Mouse (Mus musculus): ENCODE data around the gene Cnksr3. TPM values are rescaled to one million over a fixed set of nuclear protein-coding genes. Genes with fewer than 3 reads are reported as not detected.

The Cnksr3 gene
- polyA plus RNA-seq, 1 experiment from 2014 or later = 6.5 TPM

DNA sequence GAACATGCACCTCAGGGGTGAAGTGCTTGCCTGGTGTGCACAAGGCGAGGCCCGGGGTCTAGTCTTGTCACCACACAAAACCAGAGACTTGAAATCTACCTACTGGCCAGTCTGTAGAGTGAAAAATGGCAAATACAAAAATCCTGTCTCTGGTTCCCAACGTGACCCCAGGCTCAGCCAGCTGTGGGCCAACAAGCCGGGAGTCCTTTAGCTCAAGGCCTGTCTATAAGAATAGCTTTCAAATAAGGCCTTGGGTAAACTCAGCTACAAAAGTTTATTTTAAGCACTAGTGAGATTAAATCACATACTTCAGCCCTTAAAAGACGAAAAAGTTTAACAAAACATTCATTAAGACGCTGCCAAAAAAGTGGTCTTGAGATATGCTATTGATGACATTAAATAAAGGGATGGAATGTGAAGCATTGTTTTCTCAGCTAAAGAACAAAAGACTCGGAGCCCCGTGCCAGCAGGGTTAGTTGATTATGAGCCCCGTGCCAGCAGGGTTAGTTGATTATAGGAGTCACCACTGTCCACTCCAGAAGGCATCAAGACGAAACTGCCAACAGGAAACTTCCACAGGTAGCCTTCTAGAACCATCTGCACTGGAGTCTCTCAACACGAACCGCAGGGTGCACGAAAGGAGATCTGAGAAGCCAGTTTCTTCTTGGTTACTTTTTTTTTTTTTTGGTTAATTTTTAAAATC, 67.8 kb downstream of the Cnksr3 start:
- Histone ChIP-seq H3K27ac (replicated peaks in 1 of 2; ENCODE audit: control insufficient read depth in 1 of 2, insufficient read depth in 1 of 2, low read depth in 2 of 2, low read length in 2 of 2) (peak overlapping the region in 1 of 2 experiments; percentile 55; a peak in 3 of 4 replicates), H3K9ac (ENCODE audit: low read length) (no peak overlapping the region), H3K4me3 (ENCODE audit: control insufficient read depth in 1 of 2, insufficient read depth in 1 of 2, low read depth in 1 of 2, low read length in 2 of 2) (no peak overlapping the region), H3K9me3 (ENCODE audit: control insufficient read depth, low read length) (no peaks in the 10 kb centered on the region), H3K4me2 (ENCODE audit: low read length) (no peak overlapping the region), H3K4me1 (ENCODE audit: control insufficient read depth in 2 of 2, insufficient read depth in 2 of 2, low read length in 2 of 2) (peaks cover 22 to 31% of the 10 kb centered on the region in 2 experiments), H3K36me3 (ENCODE audit: control insufficient read depth, insufficient read depth, low read length) (peaks cover 3% of the 10 kb centered on the region; the same call in 1 of the 2 replicates), H3K27me3 (ENCODE audit: control insufficient read depth, insufficient read depth, low read length) (no peaks in the 10 kb centered on the region)
- WGBS = 51% methylated on average over 13 of the region's 13 CpGs
- no peak for ATAC-seq (ENCODE audit: insufficient number of reproducible peaks, insufficient read depth, low FRiP score, low read depth)

DNA sequence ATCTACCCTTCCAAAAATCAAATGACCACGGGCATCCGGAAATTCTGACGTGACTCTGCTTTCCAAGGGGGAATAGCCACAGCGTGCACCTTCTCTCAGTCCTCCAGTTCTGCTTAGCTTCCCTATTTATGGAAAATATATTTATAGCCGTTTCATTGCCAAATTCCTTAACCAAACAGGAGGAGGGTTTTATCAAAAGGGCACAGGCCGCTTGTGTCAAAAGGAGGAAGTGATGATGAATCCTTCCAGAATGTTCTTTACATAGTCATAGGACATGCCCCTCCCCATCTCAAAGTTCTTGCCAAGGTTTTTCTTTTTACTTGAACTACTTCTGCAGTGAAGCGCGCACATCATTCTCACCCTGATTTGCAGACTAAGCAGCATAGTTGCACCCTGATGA, 69.8 kb downstream of the Cnksr3 start:
- Histone ChIP-seq H3K4me3 (ENCODE audit: control insufficient read depth in 1 of 2, insufficient read depth in 1 of 2, low read depth in 1 of 2, low read length in 2 of 2) (no peak overlapping the region), H3K27ac (replicated peaks in 1 of 2; ENCODE audit: control insufficient read depth in 1 of 2, insufficient read depth in 1 of 2, low read depth in 2 of 2, low read length in 2 of 2) (peak overlapping the region; percentile 49 to 60; a peak in 3 of 4 replicates), H3K9me3 (ENCODE audit: control insufficient read depth, low read length) (no peaks in the 10 kb centered on the region), H3K4me2 (ENCODE audit: low read length) (no peak overlapping the region), H3K9ac (ENCODE audit: low read length) (no peak overlapping the region), H3K4me1 (ENCODE audit: control insufficient read depth in 2 of 2, insufficient read depth in 2 of 2, low read length in 2 of 2) (peaks cover 22 to 31% of the 10 kb centered on the region in 2 experiments), H3K36me3 (ENCODE audit: control insufficient read depth, insufficient read depth, low read length) (peaks cover 3% of the 10 kb centered on the region; the same call in 1 of the 2 replicates), H3K27me3 (ENCODE audit: control insufficient read depth, insufficient read depth, low read length) (no peaks in the 10 kb centered on the region)
- WGBS = 32% methylated on average over 8 of the region's 8 CpGs
- ATAC-seq (ENCODE audit: insufficient number of reproducible peaks, insufficient read depth, low FRiP score, low read depth) = peak; percentile 45; the same call in 1 of the 2 replicates

DNA sequence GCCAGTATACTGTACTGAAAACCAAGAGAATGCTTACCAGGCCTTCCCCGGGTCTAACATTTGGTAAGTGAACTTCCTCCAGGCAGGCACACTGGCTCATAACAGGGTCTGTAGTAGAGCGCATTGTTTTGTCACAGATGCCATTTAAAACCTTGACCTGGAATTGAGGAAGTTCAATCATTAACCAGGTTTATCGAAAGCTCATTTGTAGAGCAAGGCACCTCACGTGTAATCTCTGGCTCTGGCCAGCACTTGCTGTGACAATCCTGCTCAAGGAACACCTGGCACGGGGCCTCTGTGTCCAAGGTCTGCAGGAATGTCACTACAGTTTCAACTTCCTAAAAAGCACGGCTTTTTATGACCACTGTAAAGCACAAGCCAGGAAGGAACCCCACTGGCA, 71.8 kb downstream of the Cnksr3 start:
- Histone ChIP-seq H3K4me2 (ENCODE audit: low read length) (no peak overlapping the region), H3K27ac (replicated peaks in 1 of 2; ENCODE audit: control insufficient read depth in 1 of 2, insufficient read depth in 1 of 2, low read depth in 2 of 2, low read length in 2 of 2) (no peak overlapping the region; a peak in 1 of 4 replicates), H3K9ac (ENCODE audit: low read length) (no peak overlapping the region), H3K9me3 (ENCODE audit: control insufficient read depth, low read length) (no peaks in the 10 kb centered on the region), H3K36me3 (ENCODE audit: control insufficient read depth, insufficient read depth, low read length) (peaks cover 3% of the 10 kb centered on the region; the same call in 1 of the 2 replicates), H3K27me3 (ENCODE audit: control insufficient read depth, insufficient read depth, low read length) (no peaks in the 10 kb centered on the region), H3K4me3 (ENCODE audit: control insufficient read depth in 1 of 2, insufficient read depth in 1 of 2, low read depth in 1 of 2, low read length in 2 of 2) (no peak overlapping the region), H3K4me1 (ENCODE audit: control insufficient read depth in 2 of 2, insufficient read depth in 2 of 2, low read length in 2 of 2) (peaks cover 22 to 31% of the 10 kb centered on the region in 2 experiments)
- WGBS = 74% methylated on average over 6 of the region's 6 CpGs
- no peak for ATAC-seq (ENCODE audit: insufficient number of reproducible peaks, insufficient read depth, low FRiP score, low read depth)

DNA sequence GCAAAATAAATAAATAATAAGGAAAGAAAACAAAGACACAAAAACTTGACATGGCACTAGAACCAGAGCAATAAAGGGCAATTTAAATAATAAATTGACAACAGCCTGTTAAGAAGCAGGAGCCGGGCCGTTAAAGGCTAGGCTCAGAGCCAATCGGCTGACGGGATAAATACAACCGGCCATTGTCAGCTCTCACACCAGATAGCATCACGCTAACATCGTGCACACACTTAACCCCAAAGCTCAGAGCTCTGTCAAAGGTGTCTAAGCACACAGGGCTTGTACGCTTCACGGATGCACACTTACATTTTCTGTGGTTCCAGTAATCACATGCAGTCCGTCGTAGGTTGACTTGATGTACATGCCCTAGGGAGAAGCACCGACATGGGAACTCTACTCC, 74.0 kb downstream of the Cnksr3 start:
- 74% methylated on average over 12 of the region's 12 CpGs for WGBS
- ATAC-seq (ENCODE audit: insufficient number of reproducible peaks, insufficient read depth, low FRiP score, low read depth) = no peak
- Histone ChIP-seq H3K9ac (ENCODE audit: low read length) (no peak overlapping the region), H3K36me3 (ENCODE audit: control insufficient read depth, insufficient read depth, low read length) (peaks cover 22% of the 10 kb centered on the region), H3K27ac (replicated peaks in 1 of 2; ENCODE audit: control insufficient read depth in 1 of 2, insufficient read depth in 1 of 2, low read depth in 2 of 2, low read length in 2 of 2) (no peak overlapping the region), H3K9me3 (ENCODE audit: control insufficient read depth, low read length) (no peaks in the 10 kb centered on the region), H3K4me1 (ENCODE audit: control insufficient read depth in 2 of 2, insufficient read depth in 2 of 2, low read length in 2 of 2) (peaks cover 12 to 20% of the 10 kb centered on the region in 2 experiments; a peak in 3 of 4 replicates), H3K27me3 (ENCODE audit: control insufficient read depth, insufficient read depth, low read length) (no peaks in the 10 kb centered on the region), H3K4me3 (ENCODE audit: control insufficient read depth in 1 of 2, insufficient read depth in 1 of 2, low read depth in 1 of 2, low read length in 2 of 2) (no peak overlapping the region), H3K4me2 (ENCODE audit: low read length) (no peak overlapping the region)

DNA sequence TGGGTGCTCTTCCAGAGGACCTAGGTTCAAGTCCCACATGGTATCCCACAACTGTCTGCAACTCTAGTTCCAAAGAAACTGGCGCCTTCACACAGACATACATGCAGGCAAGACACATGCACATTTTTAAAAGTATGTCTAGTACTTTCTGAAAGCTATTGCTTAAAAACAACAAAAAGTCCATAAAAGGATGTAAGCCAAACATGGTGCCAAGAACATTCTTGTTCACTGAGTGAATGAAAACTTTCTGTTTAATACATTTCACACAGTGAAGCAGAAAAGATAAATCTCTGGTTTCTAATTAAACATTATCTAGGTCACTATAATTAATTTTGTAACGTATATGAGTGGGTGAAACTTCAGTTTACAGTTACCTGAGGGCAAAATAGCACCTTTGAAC, 76.3 kb downstream of the Cnksr3 start:
- Histone ChIP-seq H3K27me3 (ENCODE audit: control insufficient read depth, insufficient read depth, low read length) (no peaks in the 10 kb centered on the region), H3K27ac (replicated peaks in 1 of 2; ENCODE audit: control insufficient read depth in 1 of 2, insufficient read depth in 1 of 2, low read depth in 2 of 2, low read length in 2 of 2) (no peak overlapping the region), H3K36me3 (ENCODE audit: control insufficient read depth, insufficient read depth, low read length) (peaks cover 33% of the 10 kb centered on the region), H3K4me3 (ENCODE audit: control insufficient read depth in 1 of 2, insufficient read depth in 1 of 2, low read depth in 1 of 2, low read length in 2 of 2) (no peak overlapping the region), H3K4me1 (ENCODE audit: control insufficient read depth in 2 of 2, insufficient read depth in 2 of 2, low read length in 2 of 2) (peaks cover 2 to 5% of the 10 kb centered on the region in 2 experiments; a peak in 1 of 4 replicates), H3K9me3 (ENCODE audit: control insufficient read depth, low read length) (no peaks in the 10 kb centered on the region), H3K4me2 (ENCODE audit: low read length) (no peak overlapping the region), H3K9ac (ENCODE audit: low read length) (no peak overlapping the region)
- WGBS = 81% methylated on average over 2 of the region's 2 CpGs
- ATAC-seq (ENCODE audit: insufficient number of reproducible peaks, insufficient read depth, low FRiP score, low read depth) = no peak

DNA sequence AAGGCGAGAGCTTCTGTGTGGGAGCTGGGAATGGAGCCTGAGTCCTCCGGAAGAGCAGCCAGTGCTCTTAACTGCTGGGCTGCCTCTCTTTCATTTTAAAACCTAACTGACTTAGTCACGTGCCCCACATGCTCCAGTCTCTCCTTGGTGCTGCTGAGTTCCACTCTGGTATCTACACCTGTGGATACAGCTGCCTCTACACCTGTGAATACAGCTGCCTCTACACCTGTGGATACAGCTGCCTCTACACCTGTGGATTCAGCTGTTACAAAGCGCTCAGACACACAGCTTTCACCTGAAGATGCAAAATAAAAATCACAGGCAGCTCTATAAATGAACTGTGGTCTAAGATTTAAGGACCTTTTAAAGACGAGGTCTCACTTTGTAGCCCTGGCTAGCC, 79.0 kb downstream of the Cnksr3 start:
- ATAC-seq (ENCODE audit: insufficient number of reproducible peaks, insufficient read depth, low FRiP score, low read depth) = no peak
- H3K4me3 ChIP-seq (ENCODE audit: control insufficient read depth in 1 of 2, insufficient read depth in 1 of 2, low read depth in 1 of 2, low read length in 2 of 2) = no peak overlapping the region
- H3K27ac ChIP-seq (replicated peaks in 1 of 2; ENCODE audit: control insufficient read depth in 1 of 2, insufficient read depth in 1 of 2, low read depth in 2 of 2, low read length in 2 of 2) = no peak overlapping the region
- H3K4me2 ChIP-seq (ENCODE audit: low read length) = no peak overlapping the region
- H3K4me1 ChIP-seq (ENCODE audit: control insufficient read depth in 2 of 2, insufficient read depth in 2 of 2, low read length in 2 of 2) = no peaks in the 10 kb centered on the region; a peak in 1 of 4 replicates
- peaks cover 50% of the 10 kb centered on the region for H3K36me3 ChIP-seq (ENCODE audit: control insufficient read depth, insufficient read depth, low read length)
- no peaks in the 10 kb centered on the region for H3K9me3 ChIP-seq (ENCODE audit: control insufficient read depth, low read length)
- H3K9ac ChIP-seq (ENCODE audit: low read length) = no peak overlapping the region
- 86% methylated on average over 5 of the region's 5 CpGs for WGBS
- H3K27me3 ChIP-seq (ENCODE audit: control insufficient read depth, insufficient read depth, low read length) = no peaks in the 10 kb centered on the region

DNA sequence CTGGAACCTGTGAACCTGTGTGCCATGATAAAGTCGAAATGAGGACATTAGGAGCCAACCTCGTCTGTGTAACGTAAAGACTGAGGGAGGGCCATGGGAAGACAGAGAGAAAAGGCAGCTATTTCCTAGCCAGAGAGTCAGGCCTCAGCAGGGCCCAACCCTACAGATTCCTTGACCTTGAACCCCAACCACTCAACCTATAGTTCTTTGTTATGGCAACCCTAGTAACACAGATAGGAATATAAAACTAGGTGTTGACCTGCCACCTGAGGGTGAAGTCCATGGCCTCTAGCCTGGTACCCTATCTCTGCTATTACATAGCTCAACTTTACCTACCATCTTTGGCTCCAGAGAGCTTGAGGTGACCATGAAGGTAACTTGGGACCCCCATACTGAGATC, 80.6 kb downstream of the Cnksr3 start:
- H3K4me3 ChIP-seq (ENCODE audit: control insufficient read depth in 1 of 2, insufficient read depth in 1 of 2, low read depth in 1 of 2, low read length in 2 of 2) = no peak overlapping the region
- ATAC-seq (ENCODE audit: insufficient number of reproducible peaks, insufficient read depth, low FRiP score, low read depth) = no peak
- no peak overlapping the region for H3K27ac ChIP-seq (replicated peaks in 1 of 2; ENCODE audit: control insufficient read depth in 1 of 2, insufficient read depth in 1 of 2, low read depth in 2 of 2, low read length in 2 of 2)
- H3K9ac ChIP-seq (ENCODE audit: low read length) = no peak overlapping the region
- H3K36me3 ChIP-seq (ENCODE audit: control insufficient read depth, insufficient read depth, low read length) = peaks cover 65% of the 10 kb centered on the region
- H3K27me3 ChIP-seq (ENCODE audit: control insufficient read depth, insufficient read depth, low read length) = no peaks in the 10 kb centered on the region
- no peaks in the 10 kb centered on the region for H3K9me3 ChIP-seq (ENCODE audit: control insufficient read depth, low read length)
- H3K4me2 ChIP-seq (ENCODE audit: low read length) = no peak overlapping the region
- H3K4me1 ChIP-seq (ENCODE audit: control insufficient read depth in 2 of 2, insufficient read depth in 2 of 2, low read length in 2 of 2) = peaks cover 0 to 1% of the 10 kb centered on the region in 2 experiments; a peak in 1 of 4 replicates
- 88% methylated on average over 3 of the region's 3 CpGs for WGBS
